Mouse (Mus musculus) cortical plate, adult 2 months (tissue): ENCODE data around the gene Ccdc30.

ENCODE experiments used
- CTCF ChIP-seq: fragments of 200-500 bp; IDR thresholded peaks from 2 replicates; pipeline ENCODE4 v1.5.1; 2011; ENCODE audit warnings: mild to moderate bottlenecking, control low read depth, low read length; ENCODE audit not compliant: insufficient read depth; ENCODE audit errors: extremely low read depth
- POLR2A ChIP-seq: fragments of 200-500 bp; IDR thresholded peaks from 2 replicates; pipeline ENCODE4 v1.6.1; 2011; ENCODE audit warnings: mild to moderate bottlenecking, low read length, control low read depth; ENCODE audit not compliant: insufficient read depth; ENCODE audit errors: extremely low read depth

- TF ChIP-seq CTCF: no peak
- no peak for TF ChIP-seq POLR2A
Observed at GRCm38 (mm10) chr4:119398751-119399150, 16.6 kb downstream of the Ccdc30 start.
